Mouse (Mus musculus) gastrocnemius, postnatal 25 days (tissue): ENCODE results near the gene Col9a3. TPM values are rescaled to one million over a fixed set of nuclear protein-coding genes. Genes with fewer than 3 reads are reported as not detected.
A peak's percentile ranks its signal among the peaks of the same experiment; 100 is the strongest.

ENCODE experiments used
- DNase-seq: peaks from one replicate; pipeline ENCODE4 v3.0.0; 2022
- long read RNA-seq, 2 experiments: library from polyadenylated mRNA; stranded (forward); transcript quantifications; one replicate each; pipeline ENCODE4 v2.0.0; 2021
- total RNA-seq, 2 experiments: library from RNA; stranded (reverse); gene quantifications; 1 replicate in 1 of 2; 2 replicates in 1 of 2; pipeline ENCODE4 v1.2.3; 2021

The Col9a3 gene
- under 1 TPM; 0.16 to 0.59 TPM for total RNA-seq
- long read RNA-seq, experiment 1 = 0 reads
- long read RNA-seq, experiment 2 = 0 reads

GRCm38 (mm10) chr2:180597490-180597889, at the start of gene Col9a3:
Gene Col9a3, plus strand, starts transcription at chr2:180597790.
- no peak for DNase-seq

DNA sequence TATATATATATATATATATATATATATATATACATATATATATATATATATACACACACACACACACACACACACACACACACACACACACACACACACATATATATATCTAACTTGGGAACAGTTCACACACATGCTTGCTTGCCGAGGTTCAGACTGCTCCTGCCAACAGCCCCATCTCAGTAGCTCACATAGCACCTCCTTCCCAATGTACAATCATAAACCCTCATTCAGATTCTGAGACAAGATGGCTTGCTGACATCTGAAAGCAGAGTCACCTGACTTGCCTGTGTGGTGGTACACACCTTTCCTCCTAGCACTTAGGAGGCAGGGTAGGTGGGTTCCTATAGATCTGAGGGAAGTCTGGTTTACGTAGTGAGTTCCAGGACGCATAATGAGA, 45.2 kb upstream of the Col9a3 start:
- no peak for DNase-seq

DNA sequence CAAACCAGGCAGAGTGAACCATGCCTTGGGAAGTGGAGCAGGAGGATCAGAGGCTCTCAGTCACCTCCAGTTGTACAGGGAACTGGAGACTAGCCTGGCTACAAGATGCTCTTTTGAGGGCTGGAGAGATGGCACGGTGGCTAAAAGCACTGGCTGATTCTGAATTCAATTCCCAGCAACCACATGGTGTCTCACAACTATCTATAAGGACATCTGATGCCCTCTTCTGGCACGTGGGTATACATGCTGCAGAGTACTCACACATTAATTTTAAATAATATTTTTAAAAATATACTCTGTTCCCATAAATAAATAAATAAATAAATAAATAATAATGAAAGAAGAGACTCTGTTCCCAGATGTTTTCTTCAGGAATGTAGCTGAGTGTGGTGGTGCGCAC, 42.4 kb upstream of the Col9a3 start:
- DNase-seq = no peak

DNA sequence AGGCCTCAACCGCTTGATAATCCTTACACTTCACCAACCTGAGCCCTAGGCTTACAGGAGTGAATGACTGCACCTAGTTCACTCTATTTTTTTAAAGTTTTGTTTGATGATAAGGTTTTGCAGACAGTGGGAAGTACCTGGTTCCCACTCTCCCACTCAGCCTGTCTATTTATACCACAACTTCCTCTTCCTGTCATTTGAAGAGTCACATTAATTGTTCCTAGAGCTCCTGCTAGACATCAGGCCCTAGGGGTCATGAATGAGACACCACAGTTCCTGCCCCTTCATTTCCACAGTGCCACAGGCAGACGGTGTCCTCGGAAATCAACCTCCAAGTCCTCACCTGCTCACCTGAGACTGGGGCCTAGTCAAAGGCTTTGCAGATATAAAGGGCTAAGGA, 41.1 kb upstream of the Col9a3 start:
- no peak for DNase-seq

GRCm38 (mm10) chr2:180560245-180560644, 37.3 kb upstream of the Col9a3 start:
- DNase-seq = no peak

DNA sequence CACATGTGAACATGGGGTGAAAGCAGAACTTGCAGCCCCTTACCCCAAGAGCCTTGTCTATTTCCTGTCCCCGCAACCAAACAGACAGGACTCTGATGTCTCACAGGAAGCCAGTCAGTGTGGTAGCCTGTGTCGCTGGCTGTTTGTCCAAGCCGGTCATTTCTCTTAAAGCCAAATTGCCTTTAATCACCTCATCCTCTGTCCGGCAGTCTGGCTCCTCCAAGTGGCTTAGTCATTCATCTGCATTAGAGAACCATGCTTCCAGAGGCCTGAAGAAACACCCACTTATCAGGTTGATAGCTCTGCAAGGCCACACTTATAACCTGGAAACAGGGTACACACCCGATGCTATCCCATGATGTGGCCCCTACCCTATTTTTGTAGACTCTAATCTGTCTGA, 35.4 kb upstream of the Col9a3 start:
- DNase-seq = no peak

GRCm38 (mm10) chr2:180563296-180563695, 34.3 kb upstream of the Col9a3 start:
- DNase-seq = no peak

- DNase-seq = no peak
Measured at GRCm38 (mm10) chr2:180563841-180564240, 33.7 kb upstream of the Col9a3 start.

DNA sequence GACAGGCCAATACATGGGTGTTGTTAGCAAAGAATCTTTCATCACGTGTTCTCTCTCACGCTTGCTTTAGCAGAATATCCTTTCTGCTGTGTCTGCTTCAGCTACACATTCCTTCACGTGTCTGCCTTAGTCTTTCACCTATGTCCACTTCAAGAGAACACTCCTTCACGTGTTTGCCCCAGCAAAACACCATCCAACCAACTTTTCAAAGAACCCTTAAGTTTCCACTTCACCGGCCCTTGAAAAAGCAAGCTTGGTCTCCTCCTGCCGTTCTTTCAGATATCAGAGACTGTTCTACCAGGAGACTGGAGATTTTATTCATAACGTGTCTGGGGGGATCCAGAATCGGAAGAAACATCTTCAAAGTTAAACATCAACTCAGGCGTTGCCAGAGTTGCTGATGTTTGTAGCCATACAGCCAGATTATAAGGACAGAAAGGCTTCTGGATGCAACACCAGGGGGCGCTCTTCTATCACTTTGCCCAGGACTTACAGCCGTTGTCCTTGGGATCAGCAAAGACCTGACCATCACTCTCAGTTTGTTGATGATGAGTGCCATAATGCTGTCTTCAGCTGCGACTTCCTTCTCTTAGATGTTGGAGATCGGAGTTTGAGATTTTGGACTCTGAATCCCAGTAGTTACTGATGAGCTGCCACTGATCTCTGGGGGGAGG, 31.2 kb upstream of the Col9a3 start:
- no peak for DNase-seq

DNA sequence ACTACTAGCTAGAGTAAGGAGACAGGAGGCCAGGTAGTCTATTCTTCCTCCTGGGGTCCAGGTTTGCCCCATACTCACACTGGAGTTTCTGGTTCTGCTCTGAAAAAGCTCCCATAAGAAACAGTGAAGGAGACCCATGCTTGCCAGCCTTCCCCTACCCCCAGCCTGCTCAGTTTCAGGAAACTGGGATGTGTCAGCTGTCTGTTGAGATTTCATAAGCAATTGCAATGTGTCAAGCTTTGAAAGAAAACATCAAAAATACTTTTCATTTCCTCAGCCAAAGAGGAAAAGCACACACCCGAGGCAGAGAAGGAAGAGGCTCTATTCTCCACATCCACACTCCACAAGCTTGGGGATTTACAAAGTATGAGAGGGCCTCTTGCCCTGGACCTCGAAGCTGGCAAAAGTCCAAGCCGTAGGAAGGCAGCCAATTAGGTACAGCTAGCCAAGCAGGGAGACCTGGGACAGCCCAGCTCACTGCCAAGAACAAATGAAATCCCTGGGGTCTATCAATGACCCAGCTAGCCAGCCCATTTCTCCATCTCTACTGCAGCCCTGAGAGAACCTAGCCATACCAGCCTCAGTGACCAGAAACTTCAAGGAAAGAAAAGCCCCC, 28.5 kb upstream of the Col9a3 start:
- peak; percentile 71 for DNase-seq

- no peak for DNase-seq
Measured at GRCm38 (mm10) chr2:180576482-180576881, 21.1 kb upstream of the Col9a3 start.

- DNase-seq = no peak
Measured at GRCm38 (mm10) chr2:180578686-180579085, 18.9 kb upstream of the Col9a3 start.

GRCm38 (mm10) chr2:180581002-180581401, 16.6 kb upstream of the Col9a3 start, which contains the start of gene Mrgbp:
Gene Mrgbp, plus strand, starts transcription at chr2:180581304.
- DNase-seq = no peak

GRCm38 (mm10) chr2:180582481-180583153, 15.0 kb upstream of the Col9a3 start:
- peak; percentile 92 for DNase-seq

- DNase-seq = no peak
Measured at GRCm38 (mm10) chr2:180583154-180583507, 14.5 kb upstream of the Col9a3 start.

DNA sequence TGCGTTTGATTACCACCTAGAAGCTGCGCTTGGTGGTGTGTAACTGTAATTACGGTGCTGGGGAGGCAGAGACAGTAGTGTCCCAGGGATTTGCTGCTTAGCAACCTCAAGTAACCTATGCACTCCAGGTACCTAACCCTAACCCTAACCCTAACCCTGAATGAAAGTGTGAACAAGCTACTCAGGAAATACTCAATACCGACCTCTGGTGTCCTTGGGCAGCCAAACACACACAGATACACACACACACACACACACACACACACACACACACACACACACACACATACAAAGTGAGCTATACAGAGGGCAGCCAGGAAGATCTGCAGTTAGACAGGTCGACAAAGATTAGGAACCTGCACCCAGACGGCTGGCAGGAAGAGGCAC, 8.9 kb upstream of the Col9a3 start:
- DNase-seq = no peak

- peak; percentile 80 for DNase-seq
Measured at GRCm38 (mm10) chr2:180589123-180589831, 8.3 kb upstream of the Col9a3 start, which contains the start of gene Ogfr. Gene Ogfr, plus strand, starts transcription at chr2:180589245.

DNA sequence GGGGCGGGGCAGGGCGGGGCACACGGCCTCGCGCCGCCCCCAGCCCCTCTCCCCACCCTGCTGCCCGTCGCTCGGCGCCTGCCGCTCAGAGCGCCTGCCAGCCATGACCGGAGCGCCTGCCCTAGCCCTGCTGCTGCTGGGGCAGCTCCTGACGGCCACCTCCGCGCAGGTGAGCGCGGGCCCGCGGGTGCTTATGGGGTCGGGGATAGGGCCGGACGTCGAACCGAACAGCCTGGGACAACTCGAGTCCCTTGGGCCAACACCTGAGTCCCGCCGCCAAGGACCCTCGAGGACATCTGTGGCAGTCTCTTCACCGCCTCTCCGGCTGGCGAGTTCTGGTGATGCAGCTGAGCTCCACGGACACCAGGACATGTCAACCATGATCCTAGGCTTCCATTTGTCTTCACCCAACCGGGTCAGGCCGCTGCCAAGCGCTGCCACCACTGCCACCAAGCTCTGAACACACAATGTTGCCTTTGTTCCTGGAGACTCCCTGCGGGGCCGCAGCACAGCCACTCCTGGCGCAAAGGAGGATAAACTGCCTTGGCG, 641 bp downstream of the Col9a3 start:
- no peak for DNase-seq

DNA sequence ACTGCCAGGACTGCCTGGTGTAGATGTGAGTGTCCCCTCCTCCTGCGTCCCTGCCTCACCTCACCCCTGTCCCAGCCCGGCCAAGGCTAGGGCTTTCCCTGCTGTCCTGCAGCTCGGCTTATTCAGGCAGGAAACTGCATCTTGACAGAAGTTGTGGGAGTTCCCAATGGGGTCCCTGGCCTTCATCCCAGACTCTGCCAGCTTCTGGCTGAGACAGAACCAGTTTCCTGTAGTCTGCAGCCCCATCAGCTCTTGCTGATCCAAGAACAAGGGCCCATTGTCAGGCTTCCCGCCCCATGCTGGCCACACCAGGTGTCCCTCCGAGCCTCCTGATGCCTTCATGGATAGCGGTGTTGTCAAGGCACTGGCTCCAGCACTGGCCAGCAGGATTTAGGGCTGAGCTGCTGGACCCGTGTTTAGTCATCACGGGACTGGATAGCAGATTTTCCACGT, 3.0 kb downstream of the Col9a3 start:
- no peak for DNase-seq

GRCm38 (mm10) chr2:180604781-180605180, 7.2 kb downstream of the Col9a3 start:
- no peak for DNase-seq

DNA sequence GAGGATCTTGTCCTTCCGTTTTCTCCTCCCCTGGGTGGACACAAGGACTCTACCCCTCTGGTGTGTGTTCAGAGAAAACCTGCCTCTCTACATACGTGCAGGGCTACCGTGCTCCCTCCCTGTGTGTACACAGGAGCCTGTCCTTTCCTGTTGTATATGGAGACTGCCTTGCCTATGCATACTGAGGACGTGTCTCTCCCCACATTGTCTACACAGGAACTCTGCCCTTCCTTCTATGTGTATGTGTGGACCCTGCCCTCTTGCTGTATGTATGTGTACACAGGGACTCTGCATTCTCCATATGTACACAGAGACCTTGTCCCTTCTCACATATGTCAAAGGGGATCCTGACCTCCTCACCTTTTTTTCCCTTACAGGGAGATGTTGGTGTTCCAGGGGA, 12.7 kb downstream of the Col9a3 start:
- DNase-seq = no peak

- DNase-seq = no peak
Measured at GRCm38 (mm10) chr2:180611882-180612281, 14.3 kb downstream of the Col9a3 start.
